Mouse (Mus musculus) CH12.LX (cell line): ENCODE data around the gene Arvcf.

Source experiments
- CTCF ChIP-seq, 2 experiments: IDR thresholded peaks in 1 of 2; conservative IDR thresholded peaks in 1 of 2; 2 replicates each; pipeline ENCODE4 v1.5.1; 2011 to 2012; ENCODE audit warnings: low read depth in 2 of 2, low read length in 2 of 2, improper control_type of control experiment in 1 of 2, inconsistent platforms in 1 of 2, mild to moderate bottlenecking in 1 of 2, moderate library complexity in 1 of 2
- EP300 ChIP-seq: IDR thresholded peaks from 2 replicates; pipeline ENCODE4 v1.6.1; 2011; ENCODE audit warnings: low read length, improper control_type of control experiment
- KAT2A ChIP-seq: IDR thresholded peaks from 2 replicates; pipeline ENCODE4 v1.6.1; 2012; ENCODE audit warnings: low read length, improper control_type of control experiment, inconsistent platforms; ENCODE audit not compliant: insufficient replicate concordance
- POLR2A ChIP-seq: IDR thresholded peaks from 2 replicates; pipeline ENCODE4 v1.6.1; 2011; ENCODE audit warnings: low read depth, mild to moderate bottlenecking, improper control_type of control experiment, low read length
- SIN3A ChIP-seq: IDR thresholded peaks from 2 replicates; pipeline ENCODE4 v1.6.1; 2012; ENCODE audit warnings: low read length, improper control_type of control experiment, inconsistent platforms
- TCF12 ChIP-seq: IDR thresholded peaks from 2 replicates; pipeline ENCODE4 v1.6.1; 2014; ENCODE audit warnings: low read depth, mild to moderate bottlenecking, inconsistent platforms, low read length, improper control_type of control experiment
- ZC3H11A ChIP-seq: IDR thresholded peaks from 2 replicates; pipeline ENCODE4 v1.6.1; 2012; ENCODE audit warnings: low read depth, mild to moderate bottlenecking, inconsistent platforms, low read length, improper control_type of control experiment
- ZMIZ1 ChIP-seq: IDR thresholded peaks from 2 replicates; pipeline ENCODE4 v1.6.1; 2012; ENCODE audit warnings: low read depth, mild to moderate bottlenecking, inconsistent platforms, low read length, improper control_type of control experiment
- ZNF384 ChIP-seq: IDR thresholded peaks from 2 replicates; pipeline ENCODE4 v1.6.1; 2012; ENCODE audit warnings: low read depth, low read length, improper control_type of control experiment, inconsistent platforms

- TF ChIP-seq POLR2A (no peak), ZC3H11A (no peak), ZNF384 (no peak), TCF12 (no peak), CTCF (conservative IDR thresholded peaks at IDR 0.05 in 1 of 2, IDR thresholded peaks at IDR 0.05 in 1 of 2; ENCODE audit: low read depth in 2 of 2, low read length in 2 of 2) (no peak), EP300 (no peak), ZMIZ1 (no peak), KAT2A (no peak), SIN3A (no peak)
Measured at GRCm38 (mm10) chr16:18323460-18323859, 24.5 kb upstream of the Arvcf start.
